Mouse (Mus musculus) spleen, adult 2 months (tissue): Measurements from ENCODE around the gene Dusp27.

Experiments
- CTCF ChIP-seq: fragments of 200-500 bp; IDR thresholded peaks from 2 replicates; pipeline ENCODE4 v1.5.1; 2011; ENCODE audit warnings: mild to moderate bottlenecking, inconsistent platforms; ENCODE audit not compliant: insufficient read depth, insufficient read length, insufficient replicate concordance; ENCODE audit errors: extremely low read depth
- POLR2A ChIP-seq: fragments of 200-500 bp; IDR thresholded peaks from 2 replicates; pipeline ENCODE4 v1.6.1; 2011; ENCODE audit warnings: low read depth, low read length, inconsistent platforms

DNA sequence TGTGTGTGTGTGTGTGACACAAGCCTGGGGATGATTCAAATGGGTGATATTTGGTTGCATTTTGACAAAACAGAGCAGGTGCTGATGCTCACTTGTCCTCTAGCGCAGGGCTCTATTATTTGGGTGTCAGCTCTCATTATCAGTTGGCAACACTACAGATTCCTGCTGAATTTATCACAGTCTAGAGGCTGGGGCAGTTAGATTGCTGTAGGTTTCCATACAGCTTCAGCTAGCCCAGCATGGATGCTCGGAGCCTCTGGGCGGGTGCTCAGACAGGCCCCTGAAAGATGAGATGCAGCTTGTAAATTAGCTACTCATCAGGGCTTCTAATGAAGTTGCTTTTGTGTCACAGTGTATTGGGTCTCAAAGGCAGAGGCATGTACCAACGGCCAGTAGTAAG is 39.7 kb upstream of the Dusp27 start:
- TF ChIP-seq CTCF, result no peak
- no peak for TF ChIP-seq POLR2A
